Mouse (Mus musculus) CH12.LX (cell line): Measurements from ENCODE around the gene Lin28a.

ENCODE experiments used
- CTCF ChIP-seq, 2 experiments: IDR thresholded peaks in 1 of 2; conservative IDR thresholded peaks in 1 of 2; 2 replicates each; pipeline ENCODE4 v1.5.1; 2011 to 2012; ENCODE audit warnings: low read depth in 2 of 2, low read length in 2 of 2, improper control_type of control experiment in 1 of 2, inconsistent platforms in 1 of 2, mild to moderate bottlenecking in 1 of 2, moderate library complexity in 1 of 2
- GABPA ChIP-seq: IDR thresholded peaks from 2 replicates; pipeline ENCODE4 v1.6.1; 2012; ENCODE audit warnings: low read depth, low read length, improper control_type of control experiment, inconsistent platforms; ENCODE audit not compliant: insufficient replicate concordance
- MAX ChIP-seq: IDR thresholded peaks from 2 replicates; pipeline ENCODE4 v1.6.1; 2011; ENCODE audit warnings: low read length, improper control_type of control experiment
- MAZ ChIP-seq: IDR thresholded peaks from 2 replicates; pipeline ENCODE4 v1.6.1; 2012; ENCODE audit warnings: low read depth, mild to moderate bottlenecking, inconsistent platforms, low read length, improper control_type of control experiment, moderate library complexity

DNA sequence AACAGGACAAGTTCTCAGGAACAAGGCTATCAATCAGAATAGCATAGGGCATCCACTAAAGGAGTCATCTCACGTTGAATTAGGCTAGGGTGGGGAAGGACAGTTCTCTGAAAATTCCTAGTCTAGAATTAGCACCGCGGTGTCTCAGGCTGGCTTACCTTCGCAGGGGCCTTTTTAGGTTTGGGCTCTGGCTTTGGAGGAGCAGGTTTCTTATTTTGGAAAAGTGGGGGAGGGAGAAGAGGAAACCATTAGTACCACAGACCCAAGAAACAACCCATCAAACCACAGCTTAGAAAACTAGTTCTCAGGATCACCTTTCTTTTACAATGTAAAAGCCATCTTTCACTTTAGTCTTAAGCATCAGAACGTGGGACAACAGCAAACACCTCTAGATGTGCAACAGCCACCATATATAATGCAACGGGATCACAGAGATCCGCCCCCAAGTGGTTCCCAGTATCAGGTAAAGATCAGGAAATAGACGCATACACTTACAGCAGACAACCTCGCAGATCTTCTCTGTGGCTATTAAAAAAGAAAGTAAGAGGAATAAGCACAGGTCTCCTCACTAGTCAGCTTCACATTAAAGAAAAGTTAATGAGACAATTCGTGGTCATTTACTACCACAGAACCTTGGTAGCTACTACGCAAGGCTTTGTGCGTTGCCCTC lies 52.2 kb downstream of the Lin28a start:
- TF ChIP-seq CTCF (conservative IDR thresholded peaks at IDR 0.05 in 1 of 2, IDR thresholded peaks at IDR 0.05 in 1 of 2; ENCODE audit: low read depth in 2 of 2, low read length in 2 of 2) = no peak
- TF ChIP-seq MAX = no peak
- TF ChIP-seq MAZ = no peak
- no peak for TF ChIP-seq GABPA
